Mouse (Mus musculus) forebrain, embryonic 15.5 days (tissue): ENCODE measurements around the gene Qtrt1. TPM values are rescaled to one million over a fixed set of nuclear protein-coding genes. Genes with fewer than 3 reads are reported as not detected.

ENCODE experiments used
- ATAC-seq: fragments of 200-750 bp; cut with Nextera tagmentation; replicated peaks from 2 replicates; pipeline ENCODE4 v1.8.0; 2017; ENCODE audit warnings: mild to moderate bottlenecking, moderate TSS enrichment, moderate library complexity
- H3K27ac ChIP-seq: fragments of 300-500 bp; sonication (generic); replicated peaks from 2 replicates; pipeline ENCODE4 v1.5.1; 2015; ENCODE audit warnings: mild to moderate bottlenecking, inconsistent platforms
- H3K27me3 ChIP-seq: fragments of 300-500 bp; sonication (generic); 2 replicates; pipeline ENCODE4 v1.6.1; 2015; ENCODE audit warnings: inconsistent platforms
- H3K36me3 ChIP-seq: fragments of 300-500 bp; sonication (generic); 2 replicates; pipeline ENCODE4 v1.6.1; 2015; ENCODE audit warnings: mild to moderate bottlenecking, inconsistent platforms
- H3K4me1 ChIP-seq: fragments of 300-500 bp; sonication (generic); 2 replicates; pipeline ENCODE4 v1.6.1; 2015; ENCODE audit warnings: inconsistent platforms
- H3K4me2 ChIP-seq: fragments of 300-500 bp; sonication (generic); replicated peaks from 2 replicates; pipeline ENCODE4 v1.6.1; 2015; ENCODE audit warnings: mild to moderate bottlenecking, inconsistent platforms
- H3K4me3 ChIP-seq: fragments of 300-500 bp; sonication (generic); 2 replicates; pipeline ENCODE4 v1.5.1; 2015; ENCODE audit warnings: mild to moderate bottlenecking, inconsistent platforms
- H3K9ac ChIP-seq: fragments of 300-500 bp; sonication (generic); replicated peaks from 2 replicates; pipeline ENCODE4 v1.6.1; 2015; ENCODE audit warnings: mild to moderate bottlenecking, inconsistent platforms
- H3K9me3 ChIP-seq: fragments of 300-500 bp; sonication (generic); 2 replicates; pipeline ENCODE4 v1.6.1; 2016; ENCODE audit warnings: inconsistent platforms
- WGBS: fragments of 180-500 bp; shearing (Covaris S2); methylation state at CpG from one replicate; pipeline ENCODE4 v1.1.7; 2015; ENCODE audit warnings: mixed read lengths; 5-methylcytosine and 5-hydroxymethylcytosine counted together
- polyA plus RNA-seq: library from polyadenylated mRNA; unstranded; fragments of >200 nt; fragmentation: Nextera tagmentation; extraction: Ambion mirVana; gene quantifications from 2 replicates; pipeline ENCODE4 v1.2.1, GENCODE M21; 2015

Qtrt1 gene
- polyA plus RNA-seq, 1 experiment from 2014 or later, result 49.1 TPM

- ATAC-seq, result no peak
- no peaks in the 10 kb centered on the region for H3K27me3 ChIP-seq
- H3K9ac ChIP-seq, result peak overlapping the region; percentile 90
- H3K9me3 ChIP-seq, result no peaks in the 10 kb centered on the region
- no peak overlapping the region for H3K27ac ChIP-seq
- WGBS, result 9% methylated on average over 6 of the region's 6 CpGs
- H3K36me3 ChIP-seq, result 0 out of 2 replicates have a peak, but pooled peaks cover 2% of the 10 kb centered on the region
- H3K4me3 ChIP-seq, result peak overlapping the region; percentile 97
- H3K4me2 ChIP-seq, result peak overlapping the region; percentile 80
- peaks cover 52% of the 10 kb centered on the region for H3K4me1 ChIP-seq
Measured at GRCm38 (mm10) chr9:21425556-21425945, 13.9 kb downstream of the Qtrt1 start.

GRCm38 (mm10) chr9:21426013-21426412, 14.4 kb downstream of the Qtrt1 start:
- no peaks in the 10 kb centered on the region for H3K27me3 ChIP-seq
- no peaks in the 10 kb centered on the region for H3K36me3 ChIP-seq
- peaks cover 57% of the 10 kb centered on the region for H3K4me1 ChIP-seq
- peak overlapping the region; percentile 80 for H3K4me2 ChIP-seq
- no peaks in the 10 kb centered on the region for H3K9me3 ChIP-seq
- H3K27ac ChIP-seq, result no peak overlapping the region
- ATAC-seq, result no peak
- peak overlapping the region; percentile 97 for H3K4me3 ChIP-seq
- 48% methylated on average over 1 of the region's 1 CpGs for WGBS
- peak overlapping the region; percentile 90 for H3K9ac ChIP-seq

- ATAC-seq, result no peak
Measured at GRCm38 (mm10) chr9:21426525-21426924, 14.9 kb downstream of the Qtrt1 start.

GRCm38 (mm10) chr9:21427773-21428172, 16.1 kb downstream of the Qtrt1 start:
- H3K27ac ChIP-seq, result no peak overlapping the region
- H3K4me2 ChIP-seq, result no peak overlapping the region
- H3K4me1 ChIP-seq, result peaks cover 63% of the 10 kb centered on the region
- WGBS, result 91% methylated on average over 2 of the region's 2 CpGs
- H3K27me3 ChIP-seq, result no peaks in the 10 kb centered on the region
- H3K9me3 ChIP-seq, result no peaks in the 10 kb centered on the region
- no peak overlapping the region for H3K9ac ChIP-seq
- no peaks in the 10 kb centered on the region for H3K36me3 ChIP-seq
- no peak overlapping the region for H3K4me3 ChIP-seq
- ATAC-seq, result no peak

More at GRCm38 (mm10) chr9:21426525-21426924, 14.9 kb downstream of the Qtrt1 start:
- no peak overlapping the region; the same call in 1 of the 2 replicates for H3K9ac ChIP-seq
- H3K4me1 ChIP-seq, result peaks cover 62% of the 10 kb centered on the region
- peak overlapping the region; percentile 80; the same call in 1 of the 2 replicates for H3K4me2 ChIP-seq
- H3K27me3 ChIP-seq, result no peaks in the 10 kb centered on the region
- no peak overlapping the region for H3K27ac ChIP-seq
- H3K9me3 ChIP-seq, result no peaks in the 10 kb centered on the region
- WGBS, result 89% methylated on average over 2 of the region's 2 CpGs
- H3K4me3 ChIP-seq, result 0 out of 2 replicates have a peak overlapping the region, but pooled peaks have one; percentile 97
- no peaks in the 10 kb centered on the region for H3K36me3 ChIP-seq

GRCm38 (mm10) chr9:21428178-21428577, 16.5 kb downstream of the Qtrt1 start:
- Histone ChIP-seq H3K27ac (no peak overlapping the region), H3K9me3 (no peaks in the 10 kb centered on the region), H3K4me3 (no peak overlapping the region), H3K4me1 (peaks cover 66% of the 10 kb centered on the region), H3K27me3 (no peaks in the 10 kb centered on the region), H3K4me2 (no peak overlapping the region), H3K9ac (no peak overlapping the region), H3K36me3 (no peaks in the 10 kb centered on the region)
- 91% methylated on average over 6 of the region's 6 CpGs for WGBS
- ATAC-seq, result no peak

- Histone ChIP-seq H3K9me3 (no peaks in the 10 kb centered on the region), H3K4me2 (no peak overlapping the region), H3K27ac (peak overlapping the region; percentile 74), H3K9ac (no peak overlapping the region), H3K4me3 (no peak overlapping the region), H3K4me1 (peaks cover 61% of the 10 kb centered on the region), H3K27me3 (no peaks in the 10 kb centered on the region), H3K36me3 (no peaks in the 10 kb centered on the region)
- ATAC-seq, result peak; percentile 88
- WGBS, result 26% methylated on average over 7 of the region's 7 CpGs
Measured at GRCm38 (mm10) chr9:21430724-21431123, 19.1 kb downstream of the Qtrt1 start.

GRCm38 (mm10) chr9:21432066-21432465, 20.4 kb downstream of the Qtrt1 start:
- no peak overlapping the region for H3K9ac ChIP-seq
- 92% methylated on average over 7 of the region's 7 CpGs for WGBS
- no peak overlapping the region for H3K27ac ChIP-seq
- H3K36me3 ChIP-seq, result no peaks in the 10 kb centered on the region
- no peak overlapping the region for H3K4me3 ChIP-seq
- H3K27me3 ChIP-seq, result no peaks in the 10 kb centered on the region
- H3K4me2 ChIP-seq, result no peak overlapping the region
- ATAC-seq, result no peak
- H3K4me1 ChIP-seq, result peaks cover 52% of the 10 kb centered on the region
- H3K9me3 ChIP-seq, result no peaks in the 10 kb centered on the region

- ATAC-seq, result no peak
- H3K27ac ChIP-seq, result no peak overlapping the region
Measured at GRCm38 (mm10) chr9:21433766-21434165, 22.1 kb downstream of the Qtrt1 start.

GRCm38 (mm10) chr9:21434410-21434809, 22.8 kb downstream of the Qtrt1 start:
- no peaks in the 10 kb centered on the region for H3K36me3 ChIP-seq
- no peaks in the 10 kb centered on the region for H3K9me3 ChIP-seq
- 85% methylated on average over 2 of the region's 2 CpGs for WGBS
- H3K27me3 ChIP-seq, result no peaks in the 10 kb centered on the region
- H3K9ac ChIP-seq, result no peak overlapping the region
- no peak overlapping the region for H3K4me2 ChIP-seq
- no peak overlapping the region for H3K27ac ChIP-seq
- H3K4me3 ChIP-seq, result no peak overlapping the region
- H3K4me1 ChIP-seq, result peaks cover 34% of the 10 kb centered on the region
- no peak for ATAC-seq

More at GRCm38 (mm10) chr9:21433766-21434165, 22.1 kb downstream of the Qtrt1 start:
- Histone ChIP-seq H3K4me3 (no peak overlapping the region), H3K9me3 (no peaks in the 10 kb centered on the region), H3K27me3 (no peaks in the 10 kb centered on the region), H3K36me3 (no peaks in the 10 kb centered on the region), H3K4me1 (peaks cover 37% of the 10 kb centered on the region), H3K4me2 (no peak overlapping the region), H3K9ac (no peak overlapping the region)
- WGBS, result 75% methylated on average over 8 of the region's 8 CpGs

GRCm38 (mm10) chr9:21435777-21436635, 24.4 kb downstream of the Qtrt1 start:
- Histone ChIP-seq H3K9ac (no peak overlapping the region), H3K4me1 (peaks cover 22% of the 10 kb centered on the region), H3K36me3 (no peaks in the 10 kb centered on the region), H3K27ac (no peak overlapping the region), H3K4me3 (no peak overlapping the region), H3K9me3 (no peaks in the 10 kb centered on the region), H3K27me3 (no peaks in the 10 kb centered on the region), H3K4me2 (no peak overlapping the region)
- no peak for ATAC-seq
- 92% methylated on average over 7 of the region's 7 CpGs for WGBS

- no peaks in the 10 kb centered on the region for H3K9me3 ChIP-seq
- no peak overlapping the region for H3K9ac ChIP-seq
- no peak overlapping the region for H3K4me2 ChIP-seq
- H3K4me1 ChIP-seq, result peaks cover 15% of the 10 kb centered on the region; the same call in 1 of the 2 replicates
- H3K27ac ChIP-seq, result no peak overlapping the region
- H3K27me3 ChIP-seq, result no peaks in the 10 kb centered on the region
- WGBS, result 90% methylated on average over 6 of the region's 6 CpGs
- H3K4me3 ChIP-seq, result no peak overlapping the region
- ATAC-seq, result no peak
- no peaks in the 10 kb centered on the region for H3K36me3 ChIP-seq
Measured at GRCm38 (mm10) chr9:21437577-21437976, 25.9 kb downstream of the Qtrt1 start.

- Histone ChIP-seq H3K4me3 (no peak overlapping the region), H3K4me2 (no peak overlapping the region), H3K9me3 (no peaks in the 10 kb centered on the region), H3K9ac (no peak overlapping the region), H3K4me1 (peaks cover 12% of the 10 kb centered on the region; the same call in 1 of the 2 replicates), H3K27ac (no peak overlapping the region), H3K27me3 (no peaks in the 10 kb centered on the region), H3K36me3 (no peaks in the 10 kb centered on the region)
- WGBS, result 48% methylated on average over 3 of the region's 3 CpGs
- ATAC-seq, result no peak
Measured at GRCm38 (mm10) chr9:21438219-21438618, 26.6 kb downstream of the Qtrt1 start.
